Mouse (Mus musculus): ENCODE results near the gene Gid4.

DNA sequence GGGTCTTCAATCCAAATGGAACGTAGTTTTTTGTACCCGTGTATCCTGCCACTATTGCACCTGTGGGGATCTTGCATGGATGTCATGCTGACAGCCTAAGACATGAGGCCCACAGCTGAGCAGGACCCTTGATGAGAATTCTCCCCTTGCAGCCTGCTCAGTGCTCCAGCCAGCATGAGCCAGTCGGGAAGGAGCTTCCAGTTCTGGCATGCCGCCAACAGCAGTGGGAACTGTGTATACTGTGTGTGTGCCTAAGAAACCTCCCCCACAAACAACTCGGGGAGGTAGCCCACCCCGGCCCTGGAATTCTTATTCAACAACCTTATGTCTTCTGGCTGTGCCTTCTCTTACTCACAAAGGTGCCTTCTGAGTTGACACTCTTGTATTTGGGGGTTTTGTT, 20.4 kb upstream of the Gid4 start:
- TF ChIP-seq POLR2A (IDR thresholded peaks at IDR 0.05; ENCODE audit: extremely low read depth, insufficient read depth, low read length): no peak
- TF ChIP-seq CTCF (IDR thresholded peaks at IDR 0.05; ENCODE audit: extremely low read depth, insufficient read depth, low read length): no peak

Measured in cortical plate, adult 2 months (tissue).